Mouse (Mus musculus) limb, embryonic 13.5 days (tissue): ENCODE measurements around the gene Serf2. TPM values are rescaled to one million over a fixed set of nuclear protein-coding genes. Genes with fewer than 3 reads are reported as not detected.

Source experiments
- ATAC-seq: fragments of 200-750 bp; cut with Nextera tagmentation; 2 replicates; pipeline ENCODE4 v1.8.0; 2017; ENCODE audit warnings: low read depth, moderate number of reproducible peaks, moderate TSS enrichment; ENCODE audit not compliant: low FRiP score
- H3K27ac ChIP-seq: fragments of 300-500 bp; sonication (generic); 2 replicates; pipeline ENCODE4 v1.5.1; 2015; ENCODE audit warnings: inconsistent platforms, mild to moderate bottlenecking, moderate library complexity
- H3K27me3 ChIP-seq: fragments of 300-500 bp; sonication (generic); 2 replicates; pipeline ENCODE4 v1.6.1; 2015; ENCODE audit warnings: mild to moderate bottlenecking, inconsistent platforms
- H3K36me3 ChIP-seq: fragments of 300-500 bp; sonication (generic); 2 replicates; pipeline ENCODE4 v1.6.1; 2015; ENCODE audit warnings: inconsistent platforms, mild to moderate bottlenecking, moderate library complexity
- H3K4me1 ChIP-seq: fragments of 300-500 bp; sonication (generic); 2 replicates; pipeline ENCODE4 v1.6.1; 2015; ENCODE audit warnings: inconsistent platforms
- H3K4me2 ChIP-seq: fragments of 300-500 bp; sonication (generic); replicated peaks from 2 replicates; pipeline ENCODE4 v1.6.1; 2015; ENCODE audit warnings: inconsistent platforms, mild to moderate bottlenecking, moderate library complexity
- H3K4me3 ChIP-seq: fragments of 300-500 bp; sonication (generic); 2 replicates; pipeline ENCODE4 v1.5.1; 2015; ENCODE audit warnings: moderate library complexity, mild to moderate bottlenecking, inconsistent platforms
- H3K9ac ChIP-seq: fragments of 300-500 bp; sonication (generic); 2 replicates; pipeline ENCODE4 v1.6.1; 2015; ENCODE audit warnings: mild to moderate bottlenecking, inconsistent platforms
- H3K9me3 ChIP-seq: fragments of 300-500 bp; sonication (generic); 2 replicates; pipeline ENCODE4 v1.6.1; 2016; ENCODE audit warnings: inconsistent platforms
- WGBS: fragments of 180-500 bp; shearing (Covaris S2); methylation state at CpG from one replicate; pipeline ENCODE4 v1.1.7; 2015; 5-methylcytosine and 5-hydroxymethylcytosine counted together
- polyA plus RNA-seq: library from polyadenylated mRNA; unstranded; fragments of >200 nt; fragmentation: Nextera tagmentation; extraction: Ambion mirVana; gene quantifications from 2 replicates; pipeline ENCODE4 v1.2.1, GENCODE M21; 2015

Gene Serf2
- 513 and 546 TPM in 2 replicates for polyA plus RNA-seq

DNA sequence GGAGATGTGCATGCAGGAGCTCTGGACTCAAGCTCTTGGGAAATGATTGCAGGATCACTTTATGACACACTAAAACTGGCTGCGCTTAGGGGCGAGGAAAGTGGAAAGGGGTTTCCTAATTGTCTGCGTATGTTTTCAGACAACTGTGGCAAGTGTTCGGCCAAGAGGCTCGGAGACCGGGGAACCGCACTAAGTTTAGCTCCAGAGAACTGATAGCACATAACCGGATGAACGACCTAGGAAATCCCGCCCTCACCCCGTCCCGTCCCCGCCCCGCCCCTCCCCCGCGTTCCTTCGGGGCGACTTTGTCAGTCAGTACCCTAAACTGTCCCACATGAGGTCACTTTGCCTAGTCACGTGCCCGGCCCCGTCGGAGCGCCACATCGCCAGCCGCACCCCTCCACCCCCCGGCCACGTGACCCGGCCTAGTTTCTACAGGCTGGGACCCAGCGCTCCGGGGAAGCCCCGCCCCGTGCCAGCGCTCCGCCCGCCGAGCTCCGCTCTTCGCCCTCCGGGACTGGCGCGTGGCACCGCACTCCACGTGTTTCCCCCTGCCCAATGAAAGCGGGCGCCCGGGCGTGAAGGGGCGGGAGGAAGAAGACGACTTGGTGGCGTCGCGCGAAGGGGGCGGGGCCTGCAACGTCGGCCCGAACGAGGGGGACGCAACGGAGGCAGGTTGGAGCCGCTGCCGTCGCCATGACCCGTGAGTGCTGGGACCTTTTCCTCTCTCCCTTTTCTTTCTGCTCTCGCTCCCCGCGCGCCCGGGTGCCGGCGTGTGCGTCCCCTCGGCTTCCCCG, at the start of gene Serf2:
Gene Serf2 (plus strand): TSS at position 457 of the 797 bp plus-strand sequence.
- peak within 1 kb of the TSS; percentile 98 for H3K27ac ChIP-seq
- ATAC-seq, result peak; percentile 98
- peaks cover 23% of the 10 kb centered on the region for H3K4me1 ChIP-seq
- H3K27me3 ChIP-seq, result no peaks in the 10 kb centered on the region
- peaks cover 27% of the 10 kb centered on the region for H3K36me3 ChIP-seq
- peak within 1 kb of the TSS; percentile 99 for H3K4me3 ChIP-seq
- peak within 1 kb of the TSS; percentile 77 for H3K4me2 ChIP-seq
- peak within 1 kb of the TSS; percentile 99 for H3K9ac ChIP-seq
- H3K9me3 ChIP-seq, result no peaks in the 10 kb centered on the region
- WGBS, result under 1% methylated on average over 70 of the region's 74 CpGs

DNA sequence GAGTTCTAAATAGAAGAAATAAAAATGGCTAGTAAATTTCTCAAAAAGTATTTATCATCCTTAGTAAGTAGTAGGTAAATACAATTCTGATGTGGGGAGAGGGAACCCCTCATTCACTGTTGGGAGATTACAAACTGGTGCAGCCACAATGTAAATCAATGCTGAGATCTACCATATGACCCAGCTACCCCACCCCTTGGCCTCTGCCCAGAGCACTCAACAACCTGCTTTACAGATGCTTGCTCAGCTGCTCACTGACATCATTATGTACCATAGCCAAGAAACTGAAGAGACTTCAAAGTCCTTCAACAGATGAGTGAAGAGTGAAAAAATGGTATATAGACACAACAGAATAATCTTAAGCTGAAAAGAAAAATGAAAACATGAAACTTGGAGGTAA, 45.7 kb upstream of the Serf2 start:
- no peak overlapping the region for H3K27ac ChIP-seq
- H3K4me3 ChIP-seq, result no peak overlapping the region
- H3K9me3 ChIP-seq, result 0 out of 2 replicates have a peak, but pooled peaks cover 2% of the 10 kb centered on the region
- no peaks in the 10 kb centered on the region for H3K36me3 ChIP-seq
- no peaks in the 10 kb centered on the region for H3K27me3 ChIP-seq
- H3K9ac ChIP-seq, result no peak overlapping the region
- no peaks in the 10 kb centered on the region for H3K4me1 ChIP-seq
- no peak overlapping the region for H3K4me2 ChIP-seq
- ATAC-seq, result no peak

DNA sequence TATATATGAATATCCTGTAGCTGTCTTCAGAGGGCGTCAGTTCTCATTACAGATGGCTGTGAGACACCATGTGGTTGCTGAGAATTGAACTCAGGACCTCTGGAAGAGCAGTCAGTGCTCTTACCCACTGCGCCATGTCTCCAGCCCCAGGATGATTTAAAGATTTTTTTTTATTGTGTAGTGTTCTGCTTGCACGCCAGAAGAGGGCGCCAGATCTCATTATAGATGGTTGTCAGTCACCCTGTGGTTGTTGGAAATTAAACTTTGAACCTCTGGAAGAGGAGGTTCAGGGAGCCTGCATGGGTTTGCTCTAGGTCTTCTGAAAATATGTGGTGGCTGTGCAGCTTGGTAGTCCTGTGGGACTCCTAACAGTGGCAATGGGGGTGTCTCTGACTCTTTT, 40.8 kb upstream of the Serf2 start:
- H3K4me1 ChIP-seq, result 0 out of 2 replicates have a peak, but pooled peaks cover 5% of the 10 kb centered on the region
- H3K4me3 ChIP-seq, result no peak overlapping the region
- ATAC-seq, result no peak
- 35% methylated on average over 4 of the region's 4 CpGs for WGBS
- H3K36me3 ChIP-seq, result no peaks in the 10 kb centered on the region
- no peak overlapping the region for H3K4me2 ChIP-seq
- H3K27me3 ChIP-seq, result no peaks in the 10 kb centered on the region
- H3K9me3 ChIP-seq, result 0 out of 2 replicates have a peak, but pooled peaks cover 4% of the 10 kb centered on the region
- H3K27ac ChIP-seq, result no peak overlapping the region
- no peak overlapping the region for H3K9ac ChIP-seq

DNA sequence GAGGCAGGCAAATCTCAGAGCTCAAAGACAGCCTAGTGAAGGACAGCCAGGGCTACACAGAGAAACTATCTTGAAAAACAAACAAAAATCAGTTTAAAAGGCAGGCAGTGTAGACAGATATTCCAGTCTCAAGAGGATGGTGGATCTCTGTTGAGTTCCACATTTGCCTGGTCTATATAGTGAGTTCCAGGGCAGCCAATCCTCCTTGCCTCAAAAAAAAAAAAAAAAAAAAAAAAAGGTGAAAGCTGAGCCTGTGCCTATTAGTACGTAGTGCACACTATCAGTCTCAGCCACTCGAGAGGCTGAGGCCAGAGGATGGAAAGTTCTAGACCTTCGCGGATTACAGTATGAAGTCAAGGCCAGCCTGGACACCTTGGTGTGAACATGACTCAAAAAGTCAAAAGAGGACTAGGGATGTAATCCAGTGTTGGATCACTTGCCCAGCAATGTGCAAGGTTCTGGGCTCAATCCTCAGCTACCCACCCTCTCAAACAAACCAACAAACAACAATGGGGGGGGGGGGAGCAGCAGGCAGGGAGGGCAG, 36.1 kb upstream of the Serf2 start:
- H3K9ac ChIP-seq, result peak overlapping the region; percentile 74
- H3K36me3 ChIP-seq, result peaks cover 21% of the 10 kb centered on the region
- 15% methylated on average over 4 of the region's 4 CpGs for WGBS
- H3K27ac ChIP-seq, result peak overlapping the region; percentile 98
- peak overlapping the region; percentile 70 for H3K4me2 ChIP-seq
- H3K27me3 ChIP-seq, result no peaks in the 10 kb centered on the region
- 0 out of 2 replicates have a peak, but pooled peaks cover 4% of the 10 kb centered on the region for H3K9me3 ChIP-seq
- peak overlapping the region; percentile 98 for H3K4me3 ChIP-seq
- peaks cover 30% of the 10 kb centered on the region for H3K4me1 ChIP-seq
- ATAC-seq, result no peak

DNA sequence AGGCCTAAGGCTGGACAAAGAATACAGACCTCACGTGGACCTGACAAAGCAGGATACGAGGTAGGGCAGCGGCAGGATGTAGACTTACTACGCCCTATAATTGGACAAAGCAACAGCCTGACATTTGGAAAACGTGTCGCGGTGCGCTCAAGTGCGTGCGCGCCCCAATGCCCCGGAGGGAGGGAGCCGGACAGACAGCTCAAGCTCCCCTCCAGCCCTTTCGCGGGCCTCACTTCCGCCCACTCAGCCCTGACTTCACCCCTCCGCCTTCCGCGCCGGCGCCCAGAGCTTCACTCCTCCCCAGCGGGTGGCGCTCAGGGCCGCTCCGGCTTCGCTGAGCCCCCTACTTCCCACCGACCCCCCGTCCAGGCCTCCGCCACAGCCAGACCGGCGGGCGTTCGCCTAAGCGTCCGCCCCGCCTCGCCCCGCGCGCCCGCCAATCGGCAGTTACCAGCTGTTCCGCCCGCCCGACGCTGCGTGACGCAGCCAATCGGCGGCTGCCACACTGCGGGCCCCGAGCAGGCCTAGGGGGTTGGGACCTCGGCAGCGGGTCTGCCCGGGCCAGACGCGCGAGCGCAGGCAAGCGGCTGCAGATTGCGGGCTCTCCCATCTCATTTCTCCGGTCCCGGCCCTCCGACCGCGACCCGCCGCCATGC, 35.5 kb upstream of the Serf2 start, which contains the start of the genes Pdia3 and Catsper2:
Gene Pdia3 (plus strand): TSS at position 389 of the 656 bp plus-strand sequence.
Gene Catsper2 (minus strand): TSS at position 406 of the 656 bp plus-strand sequence.
- Histone ChIP-seq H3K4me1 (peaks cover 30% of the 10 kb centered on the region), H3K9ac (peak within 1 kb of the TSS; percentile 99), H3K4me3 (peak within 1 kb of the TSS; percentile 98), H3K4me2 (peak within 1 kb of the TSS; percentile 70), H3K36me3 (peaks cover 27% of the 10 kb centered on the region), H3K27me3 (no peaks in the 10 kb centered on the region), H3K9me3 (no peaks in the 10 kb centered on the region), H3K27ac (peak within 1 kb of the TSS; percentile 98)
- ATAC-seq, result peak; percentile 99
- under 1% methylated on average over 68 of the region's 68 CpGs for WGBS

DNA sequence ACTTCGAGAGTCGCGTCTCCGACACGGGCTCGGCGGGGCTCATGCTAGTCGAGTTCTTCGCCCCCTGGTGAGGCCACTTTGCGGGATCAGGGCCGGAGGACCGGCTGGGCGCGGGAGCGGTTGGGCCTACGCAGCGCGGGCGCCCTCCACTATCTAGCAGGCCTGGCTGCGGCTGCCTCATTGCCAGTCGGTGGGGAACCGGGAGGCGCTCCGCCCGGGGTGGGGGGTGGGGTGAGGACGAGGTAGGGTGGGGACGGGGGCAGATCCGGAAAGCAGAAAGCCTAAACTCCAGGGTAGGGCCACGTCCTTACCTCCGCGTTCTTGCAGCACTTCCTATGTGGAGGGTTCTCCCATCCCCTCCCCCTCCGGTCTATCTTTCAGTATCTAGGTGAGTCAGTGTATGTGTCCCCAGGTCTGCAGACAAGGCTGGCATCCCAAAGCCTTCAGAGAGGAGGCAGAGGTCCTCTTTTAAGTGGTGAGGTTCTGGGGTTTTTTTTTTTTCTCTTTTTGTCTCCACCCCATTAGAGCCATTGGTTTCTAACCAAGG, 34.8 kb upstream of the Serf2 start:
- H3K4me2 ChIP-seq, result peak overlapping the region; percentile 70
- WGBS, result under 1% methylated on average over 32 of the region's 32 CpGs
- H3K27me3 ChIP-seq, result no peaks in the 10 kb centered on the region
- H3K27ac ChIP-seq, result peak overlapping the region; percentile 98
- H3K36me3 ChIP-seq, result peaks cover 34% of the 10 kb centered on the region
- H3K9me3 ChIP-seq, result no peaks in the 10 kb centered on the region
- peak overlapping the region; percentile 99 for H3K9ac ChIP-seq
- peaks cover 30% of the 10 kb centered on the region for H3K4me1 ChIP-seq
- peak overlapping the region; percentile 98 for H3K4me3 ChIP-seq
- ATAC-seq, result peak; percentile 38

DNA sequence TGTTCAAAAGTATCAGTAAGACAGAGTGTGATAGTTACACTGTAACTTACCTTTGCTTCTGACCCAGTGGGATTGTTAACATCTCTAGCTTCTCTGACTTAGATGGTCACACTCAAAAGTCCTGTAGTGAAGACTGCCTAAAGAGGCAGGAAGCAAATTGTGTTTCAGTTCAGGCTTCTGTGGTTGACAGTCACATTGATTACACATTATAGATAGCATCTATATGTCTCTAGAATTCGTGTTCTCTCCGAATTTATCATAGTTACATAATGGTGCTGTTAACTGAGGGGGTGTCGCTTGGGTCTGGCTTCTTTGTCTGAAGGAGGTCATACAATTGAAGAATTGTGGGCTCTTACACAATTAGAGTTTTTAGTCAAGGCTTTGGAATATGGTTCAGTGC, 33.9 kb upstream of the Serf2 start:
- Histone ChIP-seq H3K9ac (peak overlapping the region; percentile 99), H3K27ac (no peak overlapping the region), H3K4me2 (peak overlapping the region; percentile 70), H3K9me3 (no peaks in the 10 kb centered on the region), H3K27me3 (no peaks in the 10 kb centered on the region), H3K4me1 (peaks cover 30% of the 10 kb centered on the region), H3K36me3 (peaks cover 39% of the 10 kb centered on the region), H3K4me3 (peak overlapping the region; percentile 98)
- ATAC-seq, result no peak
- 70% methylated on average over 3 of the region's 3 CpGs for WGBS

DNA sequence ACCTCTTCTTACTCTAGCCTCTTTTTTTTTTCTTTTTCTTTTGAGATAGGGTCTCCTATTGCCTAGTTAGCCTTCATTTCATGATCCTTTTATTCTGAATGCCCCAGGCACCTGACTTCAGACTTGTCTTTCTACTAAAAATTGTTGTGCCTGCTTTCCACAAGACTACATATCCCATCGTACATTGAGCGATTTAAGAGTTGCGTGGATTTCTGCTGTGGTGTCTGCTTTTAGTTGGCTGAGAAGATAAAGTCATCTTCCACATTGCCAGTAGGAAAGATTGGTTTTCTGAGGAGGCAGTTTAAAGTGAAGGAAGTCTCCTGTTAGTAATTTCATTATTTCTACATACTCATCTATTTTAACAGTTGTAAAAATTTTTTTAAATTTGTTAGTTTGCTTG, 33.4 kb upstream of the Serf2 start:
- WGBS, result 80% methylated on average over 3 of the region's 3 CpGs
- peaks cover 43% of the 10 kb centered on the region for H3K36me3 ChIP-seq
- no peak for ATAC-seq
- H3K4me1 ChIP-seq, result peaks cover 30% of the 10 kb centered on the region
- H3K4me3 ChIP-seq, result peak overlapping the region; percentile 98
- peak overlapping the region; percentile 70 for H3K4me2 ChIP-seq
- H3K27ac ChIP-seq, result no peak overlapping the region
- no peaks in the 10 kb centered on the region for H3K27me3 ChIP-seq
- H3K9me3 ChIP-seq, result no peaks in the 10 kb centered on the region
- 0 out of 2 replicates have a peak overlapping the region, but pooled peaks have one; percentile 99 for H3K9ac ChIP-seq

DNA sequence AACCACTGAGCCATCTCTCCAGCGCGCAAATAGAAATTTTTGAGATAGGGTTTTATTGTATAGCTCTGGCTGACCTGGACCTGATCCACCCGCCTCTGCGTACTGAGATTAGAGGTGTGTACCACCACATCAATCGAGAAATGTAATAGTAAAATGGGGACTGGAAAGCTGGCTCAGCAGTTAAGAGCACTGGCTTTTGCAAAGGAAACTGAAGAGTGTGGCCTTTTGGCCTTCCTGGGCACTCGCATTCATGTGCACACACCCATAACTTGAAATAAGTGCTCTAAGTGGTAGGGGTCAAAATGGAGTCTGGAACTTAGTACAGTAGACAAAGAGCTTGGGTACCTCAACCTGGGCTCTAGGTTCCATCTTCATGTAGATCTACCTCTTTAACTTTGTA, 32.6 kb upstream of the Serf2 start:
- peaks cover 30% of the 10 kb centered on the region for H3K4me1 ChIP-seq
- WGBS, result 93% methylated on average over 6 of the region's 6 CpGs
- H3K4me2 ChIP-seq, result peak overlapping the region; percentile 70
- H3K27me3 ChIP-seq, result no peaks in the 10 kb centered on the region
- peak overlapping the region; percentile 98 for H3K4me3 ChIP-seq
- ATAC-seq, result no peak
- no peak overlapping the region for H3K9ac ChIP-seq
- no peaks in the 10 kb centered on the region for H3K9me3 ChIP-seq
- peaks cover 47% of the 10 kb centered on the region for H3K36me3 ChIP-seq
- H3K27ac ChIP-seq, result no peak overlapping the region

DNA sequence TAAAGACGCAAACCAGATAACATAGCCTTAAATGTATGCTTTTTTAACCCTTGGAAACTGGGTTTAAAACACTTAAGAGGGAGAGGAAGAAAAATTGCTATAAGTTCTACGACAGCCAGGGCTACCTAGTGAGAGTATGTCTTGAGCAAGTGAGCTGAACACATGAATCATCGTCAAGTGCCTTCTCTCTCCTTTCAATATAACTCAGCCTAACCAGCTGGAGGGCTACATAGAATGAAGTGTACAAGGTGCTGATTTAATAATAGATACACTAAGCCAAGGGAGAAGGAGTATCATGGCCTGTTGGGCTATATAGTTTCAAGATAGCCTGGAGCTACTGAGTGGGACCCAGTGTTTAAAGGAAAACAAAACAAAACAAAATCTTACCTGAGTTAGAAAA, 30.5 kb upstream of the Serf2 start:
- no peak for ATAC-seq
- no peaks in the 10 kb centered on the region for H3K9me3 ChIP-seq
- no peak overlapping the region for H3K4me2 ChIP-seq
- no peak overlapping the region for H3K27ac ChIP-seq
- H3K36me3 ChIP-seq, result peaks cover 67% of the 10 kb centered on the region
- H3K4me3 ChIP-seq, result no peak overlapping the region
- peaks cover 25% of the 10 kb centered on the region for H3K4me1 ChIP-seq
- H3K27me3 ChIP-seq, result no peaks in the 10 kb centered on the region
- no peak overlapping the region for H3K9ac ChIP-seq
- WGBS, result 87% methylated on average over 3 of the region's 3 CpGs

DNA sequence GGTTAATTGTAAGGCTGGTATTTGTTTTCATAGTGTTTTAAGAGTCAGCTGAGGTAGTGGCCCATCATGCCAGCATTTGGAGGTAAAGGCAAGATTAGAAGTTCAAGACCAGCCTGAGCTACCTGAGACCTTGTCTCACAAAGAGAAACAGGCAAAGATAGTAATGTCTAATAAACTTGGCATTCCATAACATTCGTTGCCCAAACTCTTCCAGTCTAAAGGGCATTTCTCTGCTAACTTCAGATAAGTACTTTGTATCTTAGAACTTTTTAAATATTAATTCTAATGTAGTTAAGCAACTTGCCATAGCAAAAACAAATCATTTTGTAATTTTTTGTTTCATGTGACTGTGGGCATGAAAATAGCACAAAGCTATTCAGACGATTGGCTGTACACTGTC, 25.8 kb upstream of the Serf2 start:
- no peak overlapping the region for H3K4me2 ChIP-seq
- peaks cover 86% of the 10 kb centered on the region for H3K36me3 ChIP-seq
- no peak overlapping the region for H3K27ac ChIP-seq
- no peak overlapping the region for H3K9ac ChIP-seq
- no peak overlapping the region for H3K4me3 ChIP-seq
- WGBS, result 92% methylated on average over 2 of the region's 2 CpGs
- H3K9me3 ChIP-seq, result no peaks in the 10 kb centered on the region
- H3K27me3 ChIP-seq, result no peaks in the 10 kb centered on the region
- no peaks in the 10 kb centered on the region for H3K4me1 ChIP-seq
- no peak for ATAC-seq

DNA sequence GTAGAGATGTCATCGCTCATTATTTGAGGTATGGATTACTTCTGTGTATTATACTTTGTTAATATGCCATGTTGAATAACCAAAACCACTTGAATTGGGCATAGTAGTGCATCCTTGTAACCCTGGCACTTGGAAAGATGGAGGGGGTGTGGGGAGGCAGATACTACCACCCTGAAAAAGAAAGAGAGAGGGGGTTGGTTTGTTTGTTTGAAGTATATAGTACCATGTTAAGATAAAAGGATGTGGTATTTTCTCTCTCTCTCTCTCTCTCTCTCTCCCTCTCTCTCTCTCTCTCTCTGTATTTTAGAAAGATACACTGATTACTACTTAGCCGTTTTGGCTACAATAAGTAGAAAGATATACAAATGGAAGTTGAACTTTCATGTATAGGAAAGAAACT, 23.1 kb upstream of the Serf2 start:
- WGBS, result 95% methylated on average over 2 of the region's 2 CpGs
- Histone ChIP-seq H3K27ac (no peak overlapping the region), H3K4me2 (no peak overlapping the region), H3K27me3 (no peaks in the 10 kb centered on the region), H3K4me3 (no peak overlapping the region), H3K36me3 (peaks cover 93% of the 10 kb centered on the region), H3K9ac (no peak overlapping the region), H3K4me1 (no peaks in the 10 kb centered on the region), H3K9me3 (no peaks in the 10 kb centered on the region)
- ATAC-seq, result no peak
